22 mouse cellular contexts compared by ENCODE assay signal in the genomic region with DNA sequence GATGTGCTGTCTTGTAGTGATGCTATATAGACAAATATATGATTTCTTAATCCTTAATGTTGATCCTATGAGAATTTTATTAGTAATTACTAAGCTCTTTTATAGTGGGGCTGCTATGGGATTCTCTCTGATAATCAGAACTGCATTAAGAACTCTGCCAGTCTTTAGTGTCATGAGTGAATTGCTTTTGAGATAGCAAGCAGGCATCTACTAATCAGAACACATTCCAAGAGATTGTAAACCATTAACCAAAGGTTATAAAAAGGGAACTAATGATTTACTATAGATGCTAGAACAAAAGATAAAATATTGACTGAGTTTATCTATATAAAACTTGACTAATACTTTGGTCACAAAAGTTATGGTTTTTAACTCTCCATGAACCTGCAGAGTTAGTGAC. TPM values are rescaled to one million over a fixed set of nuclear protein-coding genes. Genes with fewer than 3 reads are reported as not detected.
DNase-seq lines count a peak whose midpoint lies in the region; ATAC-seq and TF ChIP-seq lines count a peak whose summit lies in the region.
"Had no signal": no experiment of that assay in that cellular context is flagged by ENCODE, and none has a peak within 500 bp of the region (broad histone marks: within the 10 kb centered on the region; RNA-seq: fewer than 3 reads in every experiment).

No protein-coding gene starts in this region.

- H3K27me3 ChIP-seq in intestine, embryonic 15.5 days (replicated peaks), result no peaks in the 10 kb centered on the region
- H3K27me3 ChIP-seq in intestine, embryonic 16.5 days (replicated peaks; ENCODE audit: control insufficient read depth, insufficient read depth, low read length), result no peaks in the 10 kb centered on the region
- no peaks in the 10 kb centered on the region for H3K27me3 ChIP-seq in intestine, postnatal 0 days (replicated peaks; ENCODE audit: control insufficient read depth, insufficient read depth, low read length)
- H3K27me3 ChIP-seq: CH12.LX, Patski had no signal

- H3K36me3 ChIP-seq in intestine, embryonic 15.5 days, result no peaks in the 10 kb centered on the region
- H3K36me3 ChIP-seq in intestine, embryonic 16.5 days (ENCODE audit: control insufficient read depth, insufficient read depth, low read length), result no peaks in the 10 kb centered on the region
- no peaks in the 10 kb centered on the region for H3K36me3 ChIP-seq in intestine, postnatal 0 days (ENCODE audit: control insufficient read depth, insufficient read depth)
- H3K36me3 ChIP-seq: G1E had no signal

- peak; percentile 77 for ATAC-seq in intestine, embryonic 15.5 days
- ATAC-seq in intestine, embryonic 16.5 days, result peak; percentile 79
- ATAC-seq in intestine, postnatal 0 days, result peak; percentile 41; the same call in 1 of the 2 replicates
- ATAC-seq in megakaryocyte, adult 5-6 weeks (ENCODE audit: poor library complexity, severe bottlenecking), result no peak
- ATAC-seq in megakaryocyte progenitor cell, adult 5-6 weeks (replicated peaks; ENCODE audit: poor library complexity), result no peak
- ATAC-seq: activated CD4-positive, CD25-positive, alpha-beta regulatory T cell, adult 4 months; CD4-positive, CD25-positive, alpha-beta regulatory T cell, adult 4 months; Patski had no signal

- H3K27ac ChIP-seq in intestine, embryonic 15.5 days, result no peak overlapping the region
- H3K27ac ChIP-seq in intestine, embryonic 16.5 days (ENCODE audit: low read length), result no peak overlapping the region
- H3K27ac ChIP-seq in intestine, postnatal 0 days (ENCODE audit: low read depth, low read length), result no peak overlapping the region

- no peaks in the 10 kb centered on the region for H3K4me1 ChIP-seq in intestine, embryonic 15.5 days (replicated peaks)
- no peaks in the 10 kb centered on the region for H3K4me1 ChIP-seq in intestine, embryonic 16.5 days (ENCODE audit: control insufficient read depth, insufficient read depth, low read length)
- H3K4me1 ChIP-seq in intestine, postnatal 0 days (replicated peaks; ENCODE audit: control insufficient read depth, insufficient read depth, low read length), result no peaks in the 10 kb centered on the region

- no peaks in the 10 kb centered on the region for H3K9me3 ChIP-seq in intestine, embryonic 15.5 days
- H3K9me3 ChIP-seq in intestine, embryonic 16.5 days (ENCODE audit: control insufficient read depth, low read length), result no peaks in the 10 kb centered on the region
- H3K9me3 ChIP-seq in intestine, postnatal 0 days (ENCODE audit: control insufficient read depth), result no peaks in the 10 kb centered on the region
- H3K9me3 ChIP-seq: G1E had no signal

- no peak overlapping the region for H3K9ac ChIP-seq in intestine, embryonic 15.5 days
- H3K9ac ChIP-seq in intestine, embryonic 16.5 days (ENCODE audit: low read depth, low read length), result no peak overlapping the region
- no peak overlapping the region for H3K9ac ChIP-seq in intestine, postnatal 0 days (ENCODE audit: low read depth, low read length)

- no peak overlapping the region for H3K4me2 ChIP-seq in intestine, embryonic 15.5 days (replicated peaks)
- H3K4me2 ChIP-seq in intestine, embryonic 16.5 days (ENCODE audit: low read depth, low read length), result no peak overlapping the region
- H3K4me2 ChIP-seq in intestine, postnatal 0 days (replicated peaks; ENCODE audit: low read depth), result no peak overlapping the region

- no peak for DNase-seq in embryo, embryonic 10 days (ENCODE audit: low spot score)
- DNase-seq: adrenal gland, adult 2 months; adrenal gland, adult 8-10 months; adrenal gland, postnatal 10 days; adrenal gland, postnatal 14 days; adrenal gland, postnatal 25 days; adrenal gland, postnatal 36 days; B cell, adult 2 months; cerebellum, adult 11 months; cerebellum, adult 11-12 months; cerebellum, adult 18-20 months had no signal

- TF ChIP-seq CTCF in intestine, postnatal 0 days (IDR thresholded peaks at IDR 0.05; ENCODE audit: low read depth), result no peak

- no peak overlapping the region for H3K4me3 ChIP-seq in intestine, embryonic 15.5 days (replicated peaks)
- no peak overlapping the region for H3K4me3 ChIP-seq in intestine, embryonic 16.5 days (ENCODE audit: low read length)
- H3K4me3 ChIP-seq in intestine, postnatal 0 days (ENCODE audit: low read depth, low read length), result no peak overlapping the region

RNA-seq across cellular contexts. Expression of gene Ccn2, which starts 8.5 kb away (rescaled TPM):
- 9.3 and 10.1 TPM in 2 replicates for polyA plus RNA-seq in intestine, embryonic 15.5 days (2015; fragmentation: Nextera tagmentation; extraction: Ambion mirVana)
- 8.9 and 12.7 TPM in 2 replicates for polyA plus RNA-seq in intestine, embryonic 16.5 days (2015; fragmentation: Nextera tagmentation; extraction: Ambion mirVana)
- 7.8 and 10.2 TPM in 2 replicates for polyA plus RNA-seq in intestine, postnatal 0 days (2015; fragmentation: Nextera tagmentation; extraction: Ambion mirVana)
- total RNA-seq in megakaryocyte, adult 5-6 weeks (2015), result 0.36 TPM in 1 of 2 replicates, not detected in the other
- 0.12 TPM in 1 of 2 replicates, not detected in the other for total RNA-seq in megakaryocyte, adult 5-6 weeks (2017)
- total RNA-seq in megakaryocyte progenitor cell, adult 5-6 weeks (2015), result not detected in 2 replicates
- total RNA-seq in megakaryocyte progenitor cell, adult 5-6 weeks (2017), result not detected in 2 replicates
- total RNA-seq: CH12.LX, MEL had no signal
- polyA plus RNA-seq: activated CD4-positive, CD25-positive, alpha-beta regulatory T cell, adult 4 months; CD4-positive, CD25-positive, alpha-beta regulatory T cell, adult 4 months; G1E had no signal

Comparison
In these comparisons a context has a peak if more than half of its experiments do, and no peak if none do; other contexts are left out.
1. ATAC-seq: peak in intestine, embryonic 15.5 days (single experiment), intestine, embryonic 16.5 days (single experiment) and intestine, postnatal 0 days (single experiment); none in megakaryocyte, adult 5-6 weeks (single experiment) and megakaryocyte progenitor cell, adult 5-6 weeks (single experiment).